Mouse (Mus musculus): ENCODE data around the gene Acvr2a. TPM values are rescaled to one million over a fixed set of nuclear protein-coding genes. Genes with fewer than 3 reads are reported as not detected.

Gene Acvr2a
- polyA plus RNA-seq (2017; shearing (Covaris generic)): 1.7 TPM

DNA sequence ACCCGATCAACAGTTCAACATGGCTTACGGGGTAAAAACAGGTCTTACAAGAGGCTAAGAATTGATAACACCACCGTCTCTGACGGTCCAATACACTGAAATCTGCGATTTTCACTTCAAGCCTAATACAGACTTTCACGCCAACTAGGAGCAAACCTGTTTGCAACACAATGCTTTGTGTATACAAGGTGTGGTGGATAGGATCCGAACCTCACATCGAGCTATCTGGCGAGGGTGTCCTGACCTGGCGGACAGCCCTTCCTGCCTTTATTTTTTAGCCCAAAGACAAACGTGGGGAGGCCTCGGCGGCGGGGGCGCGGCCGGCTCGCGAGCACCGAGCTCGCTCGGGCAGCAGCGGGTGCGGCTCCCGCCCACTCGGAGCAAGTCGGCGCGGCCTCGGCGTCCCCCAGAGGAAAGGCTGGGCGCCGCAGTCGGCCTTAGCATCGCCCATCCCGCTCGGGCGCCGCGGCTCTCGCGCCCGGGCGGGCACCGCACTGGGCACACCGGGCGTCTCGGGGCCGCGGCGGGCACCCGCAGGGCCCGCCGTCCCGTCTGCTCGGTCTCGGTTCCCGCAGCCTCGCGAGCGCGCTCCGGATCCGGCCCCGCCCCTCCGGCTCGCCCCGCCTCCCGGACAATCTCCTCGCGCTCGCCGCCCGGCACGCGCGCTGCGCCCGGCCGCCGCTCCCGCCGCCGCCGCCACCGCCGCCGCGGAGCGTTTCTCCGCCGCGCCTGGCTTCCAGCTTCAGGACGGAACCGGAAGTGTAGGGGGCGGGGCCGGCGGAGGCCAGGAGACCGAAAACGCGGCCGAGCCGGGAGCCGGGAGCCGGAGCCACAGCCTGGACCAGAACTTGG is at the start of gene Acvr2a:
Gene Acvr2a, plus strand, starts transcription at position 739 of the 852 bp plus-strand sequence.

GRCm38 (mm10) chr2:48948841-48949584 is 135.1 kb downstream of the Acvr2a start, which contains the start of gene Mbd5:
TSS of gene Mbd5 (plus strand) at chr2:48949508.

GRCm38 (mm10) chr2:48950252-48950315 is 136.2 kb downstream of the Acvr2a start, which contains the start of gene Orc4:
TSS of gene Orc4 (minus strand) at chr2:48950277.

Other genes starting within 250 kb of the Acvr2a start
- 52.0 TPM for gene Mbd5, start 135.4 kb downstream of the Acvr2a start, polyA plus RNA-seq (2017; shearing (Covaris generic))
- gene Orc4, start 136.2 kb downstream of the Acvr2a start, polyA plus RNA-seq (2017; shearing (Covaris generic)): 141 TPM

All from inflammation-experienced regulatory T-cells, adult 16 weeks (primary cell).